Mouse (Mus musculus): ENCODE measurements around the gene Glycam1.

Gene Glycam1

GRCm38 (mm10) chr15:103518600-103519385 lies 46.1 kb downstream of the Glycam1 start:
- no peak for DNase-seq

DNA sequence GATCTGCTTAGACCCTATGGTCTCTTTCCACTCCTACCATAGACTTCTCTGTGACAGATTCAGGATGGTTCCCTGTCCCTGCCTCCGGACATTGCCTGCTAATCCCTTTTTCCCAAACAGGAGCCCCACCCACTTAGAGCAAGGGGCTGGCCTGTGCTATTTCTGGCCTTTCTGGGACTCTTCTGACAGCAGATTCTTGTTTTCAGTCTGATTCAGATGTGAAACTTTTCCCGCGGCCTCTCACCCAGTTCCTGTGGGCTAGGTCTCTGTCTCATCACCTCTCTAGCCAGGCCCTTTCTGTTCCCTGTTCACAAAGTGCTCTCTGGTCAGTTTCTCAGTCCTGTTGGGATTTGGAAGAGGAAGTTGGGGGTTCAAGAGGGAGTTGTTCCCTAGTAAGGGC lies 50.0 kb downstream of the Glycam1 start:
- no peak for DNase-seq

DNA sequence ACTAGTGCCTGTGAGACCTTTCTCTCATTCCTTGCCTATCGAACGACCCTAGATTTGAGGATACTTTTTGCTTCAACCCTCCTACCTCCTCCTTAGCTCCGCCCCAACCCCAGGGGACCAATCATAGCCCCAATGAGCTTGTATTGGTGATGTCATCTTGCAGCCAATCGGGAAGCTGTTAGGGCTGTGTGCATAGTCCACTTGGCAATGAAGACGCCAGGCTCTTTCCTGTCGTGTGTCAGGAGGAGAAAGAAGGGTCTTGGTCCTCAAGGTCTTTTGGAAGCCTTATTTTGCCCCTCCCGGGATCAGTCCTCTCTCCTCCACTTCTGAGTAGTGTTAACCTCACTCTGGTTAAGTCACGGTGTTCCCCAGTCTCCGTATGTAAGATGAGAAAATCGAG lies 50.8 kb downstream of the Glycam1 start:
- DNase-seq, result peak; percentile 65

DNA sequence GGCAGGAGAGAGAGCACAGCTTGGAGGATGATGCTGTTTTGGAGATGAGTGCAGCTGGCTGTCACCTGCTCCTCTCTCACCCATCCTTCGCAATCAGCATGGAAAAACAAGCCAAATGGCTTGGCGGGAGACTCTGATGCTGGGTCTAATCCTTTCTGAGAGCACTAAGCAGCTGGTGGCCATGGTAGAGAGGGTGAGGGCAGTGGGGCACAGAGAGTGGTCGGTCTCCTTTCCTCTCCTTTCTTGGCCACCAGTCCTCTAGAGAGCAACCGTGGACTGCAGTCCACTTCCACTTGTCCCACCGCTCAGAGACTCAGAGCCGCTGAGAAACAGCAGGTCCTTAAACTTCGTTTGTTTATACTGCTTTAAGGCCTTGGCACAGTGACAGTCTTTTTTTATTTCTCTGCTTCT lies 51.3 kb downstream of the Glycam1 start:
- DNase-seq, result no peak

All from lung, postnatal 14 days (tissue).